Mouse (Mus musculus): ENCODE measurements at regions not wholly inside any gene's neighbourhood (a gene's known extent, or its start where the extent isn't known, plus 50 kb on each side); places are given as distances from the start of the nearest gene placed in this dataset.

DNA sequence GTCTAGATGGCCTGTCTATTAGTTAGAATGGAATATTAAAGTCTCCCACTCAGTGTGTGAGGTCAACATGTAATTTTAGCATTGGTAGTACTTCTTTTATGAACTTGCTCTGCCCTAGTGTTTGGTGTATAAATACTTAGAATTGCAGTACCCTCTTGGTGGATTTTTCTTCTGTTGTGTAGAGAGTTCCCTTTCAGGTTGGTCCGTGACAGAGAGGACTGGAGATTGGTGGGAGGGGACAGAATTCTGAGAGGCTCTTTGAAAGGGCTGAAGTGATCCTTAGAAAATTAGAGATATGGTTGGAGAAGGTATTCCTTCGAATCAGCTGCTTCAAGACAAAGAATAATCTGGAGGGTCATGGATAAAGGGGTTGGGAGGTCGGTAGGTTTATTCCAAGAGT is 230.3 kb upstream of the 4930583I09Rik start:
- no peak for TF ChIP-seq CTCF (IDR thresholded peaks at IDR 0.05; ENCODE audit: low read depth, low read length)
- TF ChIP-seq POLR2A (IDR thresholded peaks at IDR 0.05; ENCODE audit: borderline replicate concordance, low read depth, low read length), result no peak

All from bone marrow macrophage, adult 2 months (primary cell).